Mouse (Mus musculus) midbrain, embryonic 16.5 days (tissue): ENCODE results near the gene Aoc3. TPM values are rescaled to one million over a fixed set of nuclear protein-coding genes. Genes with fewer than 3 reads are reported as not detected.

ENCODE experiments used
- ATAC-seq: fragments of 200-750 bp; cut with Nextera tagmentation; 2 replicates; pipeline ENCODE4 v1.8.0; 2017; ENCODE audit warnings: moderate TSS enrichment
- H3K27ac ChIP-seq: fragments of 300-500 bp; sonication (generic); 2 replicates; pipeline ENCODE4 v1.5.1; 2014; ENCODE audit warnings: mild to moderate bottlenecking, low read length, mixed read lengths
- H3K27me3 ChIP-seq: fragments of 300-500 bp; sonication (generic); 2 replicates; pipeline ENCODE4 v1.6.1; 2014; ENCODE audit warnings: low read depth, low read length, mixed read lengths; ENCODE audit not compliant: control insufficient read depth, insufficient read depth
- H3K36me3 ChIP-seq: fragments of 300-500 bp; sonication (generic); 2 replicates; pipeline ENCODE4 v1.6.1; 2014; ENCODE audit warnings: mild to moderate bottlenecking, low read length, moderate library complexity, mixed read lengths; ENCODE audit not compliant: control insufficient read depth, insufficient read depth
- H3K4me1 ChIP-seq: fragments of 300-500 bp; sonication (generic); 2 replicates; pipeline ENCODE4 v1.6.1; 2014; ENCODE audit warnings: mild to moderate bottlenecking, low read length, mixed read lengths; ENCODE audit not compliant: control insufficient read depth, insufficient read depth
- H3K4me2 ChIP-seq: fragments of 300-500 bp; sonication (generic); 2 replicates; pipeline ENCODE4 v1.6.1; 2014; ENCODE audit warnings: mild to moderate bottlenecking, low read length, mixed read lengths
- H3K4me3 ChIP-seq: fragments of 300-500 bp; sonication (generic); 2 replicates; pipeline ENCODE4 v1.5.1; 2014; ENCODE audit warnings: low read depth, mild to moderate bottlenecking, low read length, moderate library complexity, mixed read lengths
- H3K9ac ChIP-seq: fragments of 300-500 bp; sonication (generic); 2 replicates; pipeline ENCODE4 v1.6.1; 2014; ENCODE audit warnings: low read depth, low read length, mixed read lengths
- H3K9me3 ChIP-seq: fragments of 300-500 bp; sonication (generic); replicated peaks from 2 replicates; pipeline ENCODE4 v1.6.1; 2014; ENCODE audit warnings: mild to moderate bottlenecking, low read length, mixed read lengths; ENCODE audit not compliant: control insufficient read depth, poor library complexity, severe bottlenecking
- WGBS: fragments of 180-500 bp; shearing (Covaris S2); extraction: QIAGEN DNeasy Blood & Tissue Kit; methylation state at CpG from one replicate; pipeline ENCODE4 v1.1.7; 2014; 5-methylcytosine and 5-hydroxymethylcytosine counted together
- polyA plus RNA-seq: library from polyadenylated mRNA; unstranded; fragments of >200 nt; fragmentation: Nextera tagmentation; extraction: Ambion mirVana; gene quantifications from 2 replicates; pipeline ENCODE4 v1.2.1, GENCODE M21; 2015

Aoc3 gene
- polyA plus RNA-seq, 1 experiment from 2014 or later: 0.13 TPM

- Histone ChIP-seq H3K4me3 (no peak overlapping the region), H3K9me3 (no peaks in the 10 kb centered on the region), H3K4me1 (no peaks in the 10 kb centered on the region), H3K27ac (no peak overlapping the region), H3K27me3 (no peaks in the 10 kb centered on the region), H3K36me3 (no peaks in the 10 kb centered on the region), H3K4me2 (no peak overlapping the region), H3K9ac (no peak overlapping the region)
- 84% methylated on average over 5 of the region's 5 CpGs for WGBS
- ATAC-seq: no peak
Measured at GRCm38 (mm10) chr11:101354438-101355010, 24.1 kb downstream of the Aoc3 start.

GRCm38 (mm10) chr11:101355916-101356315 lies 25.5 kb downstream of the Aoc3 start:
- H3K9ac ChIP-seq: no peak overlapping the region
- H3K4me3 ChIP-seq: no peak overlapping the region
- no peak overlapping the region for H3K27ac ChIP-seq
- no peak for ATAC-seq
- no peaks in the 10 kb centered on the region for H3K9me3 ChIP-seq
- H3K4me1 ChIP-seq: no peaks in the 10 kb centered on the region
- no peaks in the 10 kb centered on the region for H3K27me3 ChIP-seq
- H3K4me2 ChIP-seq: no peak overlapping the region
- no peaks in the 10 kb centered on the region for H3K36me3 ChIP-seq
- 89% methylated on average over 2 of the region's 2 CpGs for WGBS

- no peak overlapping the region for H3K9ac ChIP-seq
- H3K4me1 ChIP-seq: no peaks in the 10 kb centered on the region
- H3K4me3 ChIP-seq: no peak overlapping the region
- no peak overlapping the region for H3K27ac ChIP-seq
- no peaks in the 10 kb centered on the region for H3K9me3 ChIP-seq
- H3K27me3 ChIP-seq: no peaks in the 10 kb centered on the region
- no peak overlapping the region for H3K4me2 ChIP-seq
- ATAC-seq: no peak
- no peaks in the 10 kb centered on the region for H3K36me3 ChIP-seq
- 76% methylated on average over 3 of the region's 3 CpGs for WGBS
Measured at GRCm38 (mm10) chr11:101357505-101358182, 27.2 kb downstream of the Aoc3 start.

- H3K27ac ChIP-seq: no peak overlapping the region
- no peak overlapping the region for H3K9ac ChIP-seq
- WGBS: 73% methylated on average over 9 of the region's 9 CpGs
- H3K4me1 ChIP-seq: no peaks in the 10 kb centered on the region
- no peak overlapping the region for H3K4me2 ChIP-seq
- no peak for ATAC-seq
- no peaks in the 10 kb centered on the region for H3K9me3 ChIP-seq
- H3K4me3 ChIP-seq: no peak overlapping the region
- no peaks in the 10 kb centered on the region for H3K36me3 ChIP-seq
- H3K27me3 ChIP-seq: no peaks in the 10 kb centered on the region
Measured at GRCm38 (mm10) chr11:101359776-101360175, 29.4 kb downstream of the Aoc3 start.

- no peak overlapping the region for H3K9ac ChIP-seq
- 68% methylated on average over 3 of the region's 3 CpGs for WGBS
- no peak overlapping the region for H3K4me3 ChIP-seq
- H3K36me3 ChIP-seq: no peaks in the 10 kb centered on the region
- H3K9me3 ChIP-seq: no peaks in the 10 kb centered on the region
- H3K4me1 ChIP-seq: no peaks in the 10 kb centered on the region
- no peak overlapping the region for H3K4me2 ChIP-seq
- no peak for ATAC-seq
- no peaks in the 10 kb centered on the region for H3K27me3 ChIP-seq
- no peak overlapping the region for H3K27ac ChIP-seq
Measured at GRCm38 (mm10) chr11:101360651-101361113, 30.3 kb downstream of the Aoc3 start.

- Histone ChIP-seq H3K4me1 (no peaks in the 10 kb centered on the region), H3K27me3 (no peaks in the 10 kb centered on the region), H3K9ac (no peak overlapping the region), H3K4me3 (no peak overlapping the region), H3K9me3 (no peaks in the 10 kb centered on the region), H3K4me2 (no peak overlapping the region), H3K27ac (no peak overlapping the region), H3K36me3 (no peaks in the 10 kb centered on the region)
- no peak for ATAC-seq
- WGBS: 82% methylated on average over 5 of the region's 5 CpGs
Measured at GRCm38 (mm10) chr11:101364531-101364931, 34.1 kb downstream of the Aoc3 start.

- 91% methylated on average over 8 of the region's 8 CpGs for WGBS
- Histone ChIP-seq H3K4me1 (no peaks in the 10 kb centered on the region), H3K27me3 (no peaks in the 10 kb centered on the region), H3K36me3 (no peaks in the 10 kb centered on the region), H3K4me3 (no peak within 1 kb of the TSS), H3K27ac (no peak within 1 kb of the TSS), H3K9ac (no peak within 1 kb of the TSS), H3K9me3 (no peaks in the 10 kb centered on the region), H3K4me2 (no peak within 1 kb of the TSS)
- ATAC-seq: no peak
Measured at GRCm38 (mm10) chr11:101367326-101367935, 37.0 kb downstream of the Aoc3 start, which contains the start of gene G6pc. G6pc (plus strand) TSS chr11:101367561.

GRCm38 (mm10) chr11:101370141-101370540 lies 39.7 kb downstream of the Aoc3 start:
- no peak for ATAC-seq
- H3K4me3 ChIP-seq: no peak overlapping the region
- no peak overlapping the region for H3K4me2 ChIP-seq
- no peaks in the 10 kb centered on the region for H3K9me3 ChIP-seq
- no peak overlapping the region for H3K27ac ChIP-seq
- no peaks in the 10 kb centered on the region for H3K36me3 ChIP-seq
- no peaks in the 10 kb centered on the region for H3K4me1 ChIP-seq
- H3K27me3 ChIP-seq: no peaks in the 10 kb centered on the region
- no peak overlapping the region for H3K9ac ChIP-seq
- 74% methylated on average over 5 of the region's 5 CpGs for whole genome bisulfite sequencing

- Histone ChIP-seq H3K4me1 (no peaks in the 10 kb centered on the region), H3K9me3 (no peaks in the 10 kb centered on the region), H3K4me2 (no peak overlapping the region), H3K4me3 (no peak overlapping the region), H3K27me3 (no peaks in the 10 kb centered on the region), H3K9ac (no peak overlapping the region), H3K27ac (no peak overlapping the region), H3K36me3 (no peaks in the 10 kb centered on the region)
- 70% methylated on average over 7 of the region's 7 CpGs for WGBS
- ATAC-seq: no peak
Measured at GRCm38 (mm10) chr11:101374421-101374938, 44.1 kb downstream of the Aoc3 start.
